Mouse (Mus musculus) ovary, postnatal 14 days (tissue): Measurements from ENCODE around the gene Gpr152.
"Not testable (repeated sequence)": the region's sequence is repeated elsewhere in the genome, so short reads cannot be mapped to it uniquely, and the experiment has no call there.

Experiments
- DNase-seq: peaks from one replicate; pipeline ENCODE4 v3.0.0; 2022; ENCODE audit warnings: low spot score

The Gpr152 gene

GRCm38 (mm10) chr19:4131075-4131474 lies 8.5 kb upstream of the Gpr152 start:
- no peak for DNase-seq

- no peak for DNase-seq
Observed at GRCm38 (mm10) chr19:4131768-4132167, 7.8 kb upstream of the Gpr152 start.

- DNase-seq: no peak
Observed at GRCm38 (mm10) chr19:4134354-4134753, 5.2 kb upstream of the Gpr152 start.

GRCm38 (mm10) chr19:4135229-4135962 lies 4.2 kb upstream of the Gpr152 start:
- DNase-seq: not testable (repeated sequence)

- not testable (repeated sequence) for DNase-seq
Observed at GRCm38 (mm10) chr19:4135963-4136345, 3.6 kb upstream of the Gpr152 start.

- no peak for DNase-seq
Observed at GRCm38 (mm10) chr19:4136463-4136862, 3.1 kb upstream of the Gpr152 start.

- DNase-seq: no peak
Observed at GRCm38 (mm10) chr19:4137913-4138312, 1.7 kb upstream of the Gpr152 start.

GRCm38 (mm10) chr19:4140147-4140546 lies 560 bp downstream of the Gpr152 start:
- DNase-seq: no peak

GRCm38 (mm10) chr19:4142416-4143173 lies 3.0 kb downstream of the Gpr152 start:
- DNase-seq: no peak

- no peak for DNase-seq
Observed at GRCm38 (mm10) chr19:4143759-4144268, 4.2 kb downstream of the Gpr152 start, which contains the start of gene Cabp4. Gene Cabp4, minus strand, starts transcription at chr19:4144033.

GRCm38 (mm10) chr19:4144550-4145498 lies 5.2 kb downstream of the Gpr152 start:
- no peak for DNase-seq

- DNase-seq: no peak
Observed at GRCm38 (mm10) chr19:4145936-4146335, 6.3 kb downstream of the Gpr152 start.

- DNase-seq: no peak
Observed at GRCm38 (mm10) chr19:4146366-4147021, 6.9 kb downstream of the Gpr152 start.

GRCm38 (mm10) chr19:4147022-4147405 lies 7.4 kb downstream of the Gpr152 start:
- DNase-seq: no peak

- no peak for DNase-seq
Observed at GRCm38 (mm10) chr19:4147782-4148490, 8.3 kb downstream of the Gpr152 start.

GRCm38 (mm10) chr19:4148491-4148806 lies 8.9 kb downstream of the Gpr152 start, which contains the start of gene Coro1b:
Gene Coro1b, plus strand, starts transcription at chr19:4148619.
- peak; percentile 97 for DNase-seq

GRCm38 (mm10) chr19:4148819-4149218 lies 9.2 kb downstream of the Gpr152 start:
- no peak for DNase-seq

- no peak for DNase-seq
Observed at GRCm38 (mm10) chr19:4149283-4149682, 9.7 kb downstream of the Gpr152 start.

- DNase-seq: no peak
Observed at GRCm38 (mm10) chr19:4149764-4150461, 10.3 kb downstream of the Gpr152 start.
